Mouse (Mus musculus) ES-Bruce4 (cell line): Measurements from ENCODE around the gene Cenpo.

Source experiments
- CTCF ChIP-seq: IDR thresholded peaks from one replicate; pipeline ENCODE4 v1.8.1; 2011; ENCODE audit warnings: low read depth, low read length
- POLR2A ChIP-seq: IDR thresholded peaks from one replicate; pipeline ENCODE4 v1.8.1; 2011; ENCODE audit warnings: low read length; ENCODE audit not compliant: insufficient read depth

GRCm38 (mm10) chr12:4279878-4280277, 45.8 kb upstream of the Cenpo start:
- TF ChIP-seq POLR2A (no peak), CTCF (no peak)
